Mouse (Mus musculus): ENCODE results near the gene Plin3. TPM values are rescaled to one million over a fixed set of nuclear protein-coding genes. Genes with fewer than 3 reads are reported as not detected.

Gene Plin3
- polyA plus RNA-seq, 2 experiments: 41.0 to 90.3 TPM

- no peak for ATAC-seq (ENCODE audit: low FRiP score, low read depth)
- H3K4me1 ChIP-seq (ENCODE audit: control insufficient read depth, insufficient read depth, low read length): no peaks in the 10 kb centered on the region
- H3K27me3 ChIP-seq (ENCODE audit: control insufficient read depth, insufficient read depth, low read length): no peaks in the 10 kb centered on the region
- 18% methylated on average over 5 of the region's 6 CpGs for WGBS
- H3K4me3 ChIP-seq (replicated peaks; ENCODE audit: low read length): no peak overlapping the region
- no peak overlapping the region for H3K27ac ChIP-seq (replicated peaks; ENCODE audit: low read depth, low read length)
- H3K4me2 ChIP-seq (replicated peaks; ENCODE audit: low read depth, low read length, severe bottlenecking): no peak overlapping the region
- DNase-seq (ENCODE audit: low spot score): peak; percentile 50
- TF ChIP-seq POLR2A (IDR thresholded peaks at IDR 0.05; ENCODE audit: borderline replicate concordance, extremely low read depth, insufficient read depth, insufficient read length): no peak
- H3K9me3 ChIP-seq (ENCODE audit: control insufficient read depth, low read length): no peaks in the 10 kb centered on the region
- H3K9ac ChIP-seq (ENCODE audit: low read depth, low read length, severe bottlenecking): no peak overlapping the region
- H3K36me3 ChIP-seq (ENCODE audit: control insufficient read depth, insufficient read depth, low read length): no peaks in the 10 kb centered on the region
Observed at GRCm38 (mm10) chr17:56251136-56251829, 41.4 kb downstream of the Plin3 start.

GRCm38 (mm10) chr17:56245608-56246007 is 47.1 kb downstream of the Plin3 start:
- no peaks in the 10 kb centered on the region for H3K27me3 ChIP-seq (ENCODE audit: control insufficient read depth, insufficient read depth, low read length)
- no peak for TF ChIP-seq POLR2A (IDR thresholded peaks at IDR 0.05; ENCODE audit: borderline replicate concordance, extremely low read depth, insufficient read depth, insufficient read length)
- no peak overlapping the region for H3K9ac ChIP-seq (ENCODE audit: low read depth, low read length, severe bottlenecking)
- 56% methylated on average over 7 of the region's 7 CpGs for WGBS
- no peaks in the 10 kb centered on the region for H3K4me1 ChIP-seq (ENCODE audit: control insufficient read depth, insufficient read depth, low read length)
- DNase-seq (ENCODE audit: low spot score) (no peak), ATAC-seq (ENCODE audit: low FRiP score, low read depth) (no peak)
- no peaks in the 10 kb centered on the region for H3K36me3 ChIP-seq (ENCODE audit: control insufficient read depth, insufficient read depth, low read length)
- H3K9me3 ChIP-seq (ENCODE audit: control insufficient read depth, low read length): no peaks in the 10 kb centered on the region
- no peak overlapping the region for H3K4me2 ChIP-seq (replicated peaks; ENCODE audit: low read depth, low read length, severe bottlenecking)
- H3K27ac ChIP-seq (replicated peaks; ENCODE audit: low read depth, low read length): no peak overlapping the region
- no peak overlapping the region for H3K4me3 ChIP-seq (replicated peaks; ENCODE audit: low read length)

GRCm38 (mm10) chr17:56241541-56242401 is 50.9 kb downstream of the Plin3 start:
- H3K4me1 ChIP-seq (ENCODE audit: control insufficient read depth, insufficient read depth, low read length): no peaks in the 10 kb centered on the region
- H3K9me3 ChIP-seq (ENCODE audit: control insufficient read depth, low read length): no peaks in the 10 kb centered on the region
- H3K27me3 ChIP-seq (ENCODE audit: control insufficient read depth, insufficient read depth, low read length): no peaks in the 10 kb centered on the region
- peak; percentile 91 for DNase-seq (ENCODE audit: low spot score)
- H3K36me3 ChIP-seq (ENCODE audit: control insufficient read depth, insufficient read depth, low read length): no peaks in the 10 kb centered on the region
- peak; percentile 53; the same call in 1 of the 2 replicates for ATAC-seq (ENCODE audit: low FRiP score, low read depth)
- no peak overlapping the region for H3K4me2 ChIP-seq (replicated peaks; ENCODE audit: low read depth, low read length, severe bottlenecking)
- no peak for TF ChIP-seq POLR2A (IDR thresholded peaks at IDR 0.05; ENCODE audit: borderline replicate concordance, extremely low read depth, insufficient read depth, insufficient read length)
- H3K27ac ChIP-seq (replicated peaks; ENCODE audit: low read depth, low read length): no peak overlapping the region
- no peak overlapping the region for H3K9ac ChIP-seq (ENCODE audit: low read depth, low read length, severe bottlenecking)
- no peak overlapping the region for H3K4me3 ChIP-seq (replicated peaks; ENCODE audit: low read length)
- WGBS: under 1% methylated on average over 33 of the region's 33 CpGs

GRCm38 (mm10) chr17:56233818-56234469 is 58.7 kb downstream of the Plin3 start:
- Histone ChIP-seq H3K27me3 (ENCODE audit: control insufficient read depth, insufficient read depth, low read length) (no peaks in the 10 kb centered on the region), H3K4me2 (replicated peaks; ENCODE audit: low read depth, low read length, severe bottlenecking) (no peak overlapping the region), H3K4me1 (ENCODE audit: control insufficient read depth, insufficient read depth, low read length) (no peaks in the 10 kb centered on the region), H3K9ac (ENCODE audit: low read depth, low read length, severe bottlenecking) (no peak overlapping the region), H3K9me3 (ENCODE audit: control insufficient read depth, low read length) (no peaks in the 10 kb centered on the region), H3K4me3 (replicated peaks; ENCODE audit: low read length) (no peak overlapping the region), H3K27ac (replicated peaks; ENCODE audit: low read depth, low read length) (no peak overlapping the region), H3K36me3 (ENCODE audit: control insufficient read depth, insufficient read depth, low read length) (no peaks in the 10 kb centered on the region)
- DNase-seq (ENCODE audit: low spot score) (no peak), ATAC-seq (ENCODE audit: low FRiP score, low read depth) (peak; percentile 15; the same call in 1 of the 2 replicates)
- 5% methylated on average over 14 of the region's 14 CpGs for WGBS
- TF ChIP-seq POLR2A (IDR thresholded peaks at IDR 0.05; ENCODE audit: borderline replicate concordance, extremely low read depth, insufficient read depth, insufficient read length): no peak

- Histone ChIP-seq H3K4me1 (ENCODE audit: control insufficient read depth, insufficient read depth, low read length) (no peaks in the 10 kb centered on the region), H3K9me3 (ENCODE audit: control insufficient read depth, low read length) (no peaks in the 10 kb centered on the region), H3K27me3 (ENCODE audit: control insufficient read depth, insufficient read depth, low read length) (no peaks in the 10 kb centered on the region), H3K9ac (ENCODE audit: low read depth, low read length, severe bottlenecking) (no peak overlapping the region), H3K4me3 (replicated peaks; ENCODE audit: low read length) (no peak overlapping the region), H3K4me2 (replicated peaks; ENCODE audit: low read depth, low read length, severe bottlenecking) (no peak overlapping the region), H3K27ac (replicated peaks; ENCODE audit: low read depth, low read length) (no peak overlapping the region), H3K36me3 (ENCODE audit: control insufficient read depth, insufficient read depth, low read length) (no peaks in the 10 kb centered on the region)
- WGBS: 51% methylated on average over 8 of the region's 8 CpGs
- no peak for DNase-seq (ENCODE audit: low spot score)
- no peak for ATAC-seq (ENCODE audit: low FRiP score, low read depth)
- TF ChIP-seq POLR2A (IDR thresholded peaks at IDR 0.05; ENCODE audit: borderline replicate concordance, extremely low read depth, insufficient read depth, insufficient read length): no peak
Observed at GRCm38 (mm10) chr17:56233389-56233788, 59.3 kb downstream of the Plin3 start.
